Mouse (Mus musculus) MEL (cell line): ENCODE results near the gene Sectm1b. TPM values are rescaled to one million over a fixed set of nuclear protein-coding genes. Genes with fewer than 3 reads are reported as not detected.

ENCODE experiments used
- DNase-seq: peaks from one replicate; pipeline ENCODE4 v3.0.0; 2011; ENCODE audit warnings: low read depth, low spot score
- H3K27ac ChIP-seq: 2 replicates; pipeline ENCODE4 v1.5.1; 2012; ENCODE audit warnings: low read depth, mild to moderate bottlenecking, control low read depth, low read length, moderate library complexity; ENCODE audit not compliant: control insufficient read depth
- H3K27me3 ChIP-seq, 2 experiments: fragments of 150-350 bp in 1 of 2; sonication (generic) in 1 of 2; 2 replicates each; pipeline ENCODE4 v1.6.1; 2012; ENCODE audit warnings: low read length in 2 of 2, mild to moderate bottlenecking in 2 of 2, improper control_type of control experiment in 1 of 2, moderate library complexity in 1 of 2; ENCODE audit not compliant: insufficient read depth in 2 of 2, control insufficient read depth in 1 of 2
- H3K36me3 ChIP-seq, 2 experiments: 2 replicates each; pipeline ENCODE4 v1.6.1; 2012 to 2014; ENCODE audit warnings: low read length in 2 of 2, improper control_type of control experiment in 1 of 2, inconsistent platforms in 1 of 2, mild to moderate bottlenecking in 1 of 2; ENCODE audit not compliant: insufficient read depth in 2 of 2, control insufficient read depth in 1 of 2
- H3K4me1 ChIP-seq, 2 experiments: fragments of 150-350 bp in 1 of 2; sonication (generic) in 1 of 2; 2 replicates each; pipeline ENCODE4 v1.6.1; 2012; ENCODE audit warnings: low read length in 2 of 2, improper control_type of control experiment in 1 of 2, mild to moderate bottlenecking in 1 of 2; ENCODE audit not compliant: insufficient read depth in 2 of 2, control insufficient read depth in 1 of 2
- H3K4me3 ChIP-seq, 2 experiments: fragments of 150-350 bp in 1 of 2; sonication (generic) in 1 of 2; 2 replicates each; pipeline ENCODE4 v1.5.1; 2012; ENCODE audit warnings: low read depth in 2 of 2, low read length in 2 of 2, mild to moderate bottlenecking in 2 of 2, moderate library complexity in 2 of 2, control low read depth in 1 of 2, improper control_type of control experiment in 1 of 2; ENCODE audit not compliant: control insufficient read depth in 1 of 2, insufficient read depth in 1 of 2
- H3K79me2 ChIP-seq: 2 replicates; pipeline ENCODE4 v1.6.1; 2012; ENCODE audit warnings: mild to moderate bottlenecking, low read length, moderate library complexity; ENCODE audit not compliant: control insufficient read depth, poor library complexity, insufficient read depth
- H3K9ac ChIP-seq: 2 replicates; pipeline ENCODE4 v1.6.1; 2012; ENCODE audit warnings: low read depth, mild to moderate bottlenecking, control low read depth, low read length, moderate library complexity; ENCODE audit not compliant: control insufficient read depth, poor library complexity, severe bottlenecking
- H3K9me3 ChIP-seq: fragments of 150-350 bp; sonication (generic); replicated peaks from 2 replicates; pipeline ENCODE4 v1.6.1; 2012; ENCODE audit warnings: mild to moderate bottlenecking, low read length, improper control_type of control experiment, moderate library complexity; ENCODE audit not compliant: insufficient read depth
- CHD2 ChIP-seq: IDR thresholded peaks from 2 replicates; pipeline ENCODE4 v1.6.1; 2011; ENCODE audit warnings: low read length, improper control_type of control experiment
- ELF1 ChIP-seq: IDR thresholded peaks from 2 replicates; pipeline ENCODE4 v1.6.1; 2014; ENCODE audit warnings: low read depth, mild to moderate bottlenecking, inconsistent platforms, low read length, improper control_type of control experiment, moderate library complexity
- EP300 ChIP-seq, 2 experiments: IDR thresholded peaks; 2 replicates each; pipeline ENCODE4 v1.6.1; 2011; ENCODE audit warnings: improper control_type of control experiment in 2 of 2, low read length in 2 of 2, low read depth in 1 of 2, mild to moderate bottlenecking in 1 of 2
- GABPA ChIP-seq: IDR thresholded peaks from 2 replicates; pipeline ENCODE4 v1.6.1; 2012; ENCODE audit warnings: low read depth, mild to moderate bottlenecking, inconsistent platforms, low read length, improper control_type of control experiment, moderate library complexity
- GATA1 ChIP-seq: IDR thresholded peaks from 2 replicates; pipeline ENCODE4 v1.6.1; 2011; ENCODE audit warnings: low read depth, low read length, improper control_type of control experiment
- HCFC1 ChIP-seq: IDR thresholded peaks from 2 replicates; pipeline ENCODE4 v1.6.1; 2012; ENCODE audit warnings: low read depth, mild to moderate bottlenecking, inconsistent platforms, low read length, improper control_type of control experiment, moderate library complexity
- JUND ChIP-seq: IDR thresholded peaks from 2 replicates; pipeline ENCODE4 v1.6.1; 2011; ENCODE audit warnings: low read depth, mild to moderate bottlenecking, improper control_type of control experiment, low read length
- MEF2A ChIP-seq: IDR thresholded peaks from 2 replicates; pipeline ENCODE4 v1.6.1; 2014; ENCODE audit warnings: low read depth, mild to moderate bottlenecking, inconsistent platforms, low read length, improper control_type of control experiment; ENCODE audit not compliant: poor library complexity, insufficient replicate concordance, severe bottlenecking; ENCODE audit errors: extremely low read depth
- NELFE ChIP-seq: IDR thresholded peaks from 2 replicates; pipeline ENCODE4 v1.6.1; 2011; ENCODE audit warnings: low read depth, low read length, improper control_type of control experiment
- NRF1 ChIP-seq: IDR thresholded peaks from 2 replicates; pipeline ENCODE4 v1.6.1; 2014; ENCODE audit warnings: low read depth, mild to moderate bottlenecking, inconsistent platforms, low read length, improper control_type of control experiment, moderate library complexity; ENCODE audit not compliant: poor library complexity, insufficient read depth, severe bottlenecking
- POLR2A ChIP-seq, 2 experiments: IDR thresholded peaks; 2 replicates each; pipeline ENCODE4 v1.6.1; 2011 to 2012; ENCODE audit warnings: low read length in 2 of 2, mild to moderate bottlenecking in 2 of 2, control low read depth in 1 of 2, improper control_type of control experiment in 1 of 2, low read depth in 1 of 2, moderate library complexity in 1 of 2; ENCODE audit not compliant: control insufficient read depth in 1 of 2, insufficient read depth in 1 of 2, poor library complexity in 1 of 2
- POLR2AphosphoS2 ChIP-seq: IDR thresholded peaks from 2 replicates; pipeline ENCODE4 v1.6.1; 2011; ENCODE audit warnings: low read length, improper control_type of control experiment
- RAD21 ChIP-seq: IDR thresholded peaks from 2 replicates; pipeline ENCODE4 v1.6.1; 2011; ENCODE audit warnings: mild to moderate bottlenecking, low read depth, low read length, improper control_type of control experiment
- RCOR1 ChIP-seq: IDR thresholded peaks from 2 replicates; pipeline ENCODE4 v1.6.1; 2012; ENCODE audit warnings: low read depth, mild to moderate bottlenecking, inconsistent platforms, low read length, improper control_type of control experiment
- TAL1 ChIP-seq: IDR thresholded peaks from 2 replicates; pipeline ENCODE4 v1.6.1; 2012; ENCODE audit warnings: mild to moderate bottlenecking, inconsistent platforms, low read length, moderate library complexity, mixed read lengths
- TBP ChIP-seq: IDR thresholded peaks from 2 replicates; pipeline ENCODE4 v1.8.0; 2011; ENCODE audit warnings: low read depth, low read length, improper control_type of control experiment
- UBTF ChIP-seq: IDR thresholded peaks from 2 replicates; pipeline ENCODE4 v1.6.1; 2012; ENCODE audit warnings: low read depth, mild to moderate bottlenecking, inconsistent platforms, low read length, improper control_type of control experiment, moderate library complexity, borderline replicate concordance; ENCODE audit not compliant: insufficient read depth
- USF1 ChIP-seq: IDR thresholded peaks from 2 replicates; pipeline ENCODE4 v1.6.1; 2014; ENCODE audit warnings: low read depth, mild to moderate bottlenecking, inconsistent platforms, low read length, improper control_type of control experiment, moderate library complexity
- USF2 ChIP-seq, 2 experiments: IDR thresholded peaks; 2 replicates each; pipeline ENCODE4 v1.6.1; 2011 to 2012; ENCODE audit warnings: improper control_type of control experiment in 2 of 2, low read length in 2 of 2, borderline replicate concordance in 1 of 2, inconsistent platforms in 1 of 2, low read depth in 1 of 2, mild to moderate bottlenecking in 1 of 2; ENCODE audit not compliant: insufficient read depth in 1 of 2
- ZC3H11A ChIP-seq: IDR thresholded peaks from 2 replicates; pipeline ENCODE4 v1.6.1; 2012; ENCODE audit warnings: low read depth, mild to moderate bottlenecking, inconsistent platforms, low read length, improper control_type of control experiment
- polyA plus RNA-seq, 2 experiments: library from polyadenylated mRNA; stranded (reverse) in 1 of 2; unstranded in 1 of 2; fragments of >175 nt in 1 of 2; fragments of >200 nt in 1 of 2; gene quantifications; 2 replicates each; pipeline versions ENCODE4 v1.2.1 to v1.2.4; 2012; ENCODE audit warnings: low replicate concordance in 2 of 2, low read depth in 1 of 2; ENCODE audit not compliant: insufficient read length in 2 of 2, insufficient read depth in 1 of 2, missing spikeins in 1 of 2
- total RNA-seq: library from RNA; depleted of rRNA; stranded (reverse); fragments of 300-350 nt; gene quantifications from 2 replicates; pipeline ENCODE4 v1.2.3, GENCODE M21; 2012

The Sectm1b gene
- total and polyA plus RNA-seq, 3 experiments = 0.14 TPM; not detected in 2

DNA sequence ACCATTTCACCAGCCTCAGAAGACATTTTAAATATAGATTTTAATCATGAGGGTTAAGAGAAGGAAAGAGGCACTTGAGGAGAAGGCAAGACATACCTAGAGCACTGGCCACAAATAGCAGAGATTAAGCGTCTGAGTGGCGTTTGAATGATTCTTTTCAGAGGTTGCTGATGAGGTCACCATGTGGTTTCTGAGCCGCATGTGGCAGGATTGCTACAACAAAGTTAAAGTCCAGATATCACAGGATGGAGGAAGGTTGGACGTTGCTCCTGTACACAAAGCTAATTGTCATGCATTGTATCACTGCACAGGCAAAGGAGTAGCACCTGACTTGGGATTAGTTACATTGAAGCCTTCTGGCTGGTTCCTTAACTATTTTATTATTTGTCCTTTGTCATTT lies 22.9 kb upstream of the Sectm1b start:
- Histone ChIP-seq H3K27me3 (no peaks in the 10 kb centered on the region; a peak in 1 of 4 replicates), H3K4me1 (peaks cover 3 to 9% of the 10 kb centered on the region in 2 experiments; a peak in 3 of 4 replicates), H3K79me2 (no peaks in the 10 kb centered on the region), H3K9me3 (no peaks in the 10 kb centered on the region), H3K27ac (no peak overlapping the region), H3K9ac (no peak overlapping the region), H3K36me3 (no peaks in the 10 kb centered on the region), H3K4me3 (no peak overlapping the region)
- TF ChIP-seq RAD21 (no peak), TBP (no peak), HCFC1 (no peak), ZC3H11A (no peak), POLR2A (IDR thresholded peaks at IDR 0.05; ENCODE audit: control insufficient read depth in 1 of 2, insufficient read depth in 1 of 2, low read depth in 1 of 2, low read length in 2 of 2, poor library complexity in 1 of 2) (no peak), GATA1 (no peak), NRF1 (no peak), EP300 (IDR thresholded peaks at IDR 0.05; ENCODE audit: low read depth in 1 of 2, low read length in 2 of 2) (no peak), JUND (no peak), UBTF (no peak), USF2 (IDR thresholded peaks at IDR 0.05; ENCODE audit: borderline replicate concordance in 1 of 2, insufficient read depth in 1 of 2, low read depth in 1 of 2, low read length in 2 of 2) (no peak), RCOR1 (no peak), CHD2 (no peak), TAL1 (no peak), MEF2A (no peak), GABPA (no peak), NELFE (no peak)
- no peak for DNase-seq

DNA sequence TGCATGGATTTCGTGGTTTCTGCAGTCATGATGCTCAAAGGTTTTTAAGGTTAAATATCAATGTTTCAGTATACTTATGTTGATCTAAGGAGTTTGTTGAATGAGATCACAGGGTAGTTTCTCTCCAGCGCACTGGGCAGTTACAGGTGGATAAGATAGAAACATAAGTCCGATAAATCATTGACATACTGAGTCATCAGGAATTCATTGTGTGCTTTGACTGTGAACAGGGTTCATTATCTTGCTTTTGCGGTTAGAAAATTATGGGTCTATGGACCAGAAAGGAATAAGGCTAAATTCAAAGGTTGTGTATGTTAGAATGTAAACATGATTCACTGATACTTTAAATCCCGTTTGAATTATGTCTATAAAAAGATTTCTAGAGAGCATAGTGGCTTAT lies 21.8 kb upstream of the Sectm1b start:
- no peaks in the 10 kb centered on the region; a peak in 1 of 4 replicates for H3K27me3 ChIP-seq
- TF ChIP-seq ELF1 (no peak), USF1 (no peak), GATA1 (no peak), EP300 (IDR thresholded peaks at IDR 0.05; ENCODE audit: low read depth in 1 of 2, low read length in 2 of 2) (no peak), NRF1 (no peak), ZC3H11A (no peak), POLR2AphosphoS2 (no peak)
- no peaks in the 10 kb centered on the region for H3K9me3 ChIP-seq
- no peak overlapping the region for H3K27ac ChIP-seq
- no peak for DNase-seq
- no peaks in the 10 kb centered on the region for H3K79me2 ChIP-seq
- H3K36me3 ChIP-seq = no peaks in the 10 kb centered on the region
- H3K9ac ChIP-seq = no peak overlapping the region
- no peak overlapping the region for H3K4me3 ChIP-seq
- H3K4me1 ChIP-seq = peaks cover 3 to 9% of the 10 kb centered on the region in 2 experiments; a peak in 3 of 4 replicates
